Mouse (Mus musculus): ENCODE results near the gene Hcfc2. TPM values are rescaled to one million over a fixed set of nuclear protein-coding genes. Genes with fewer than 3 reads are reported as not detected.

The Hcfc2 gene
- polyA plus RNA-seq, 1 experiment = 10.6 TPM

DNA sequence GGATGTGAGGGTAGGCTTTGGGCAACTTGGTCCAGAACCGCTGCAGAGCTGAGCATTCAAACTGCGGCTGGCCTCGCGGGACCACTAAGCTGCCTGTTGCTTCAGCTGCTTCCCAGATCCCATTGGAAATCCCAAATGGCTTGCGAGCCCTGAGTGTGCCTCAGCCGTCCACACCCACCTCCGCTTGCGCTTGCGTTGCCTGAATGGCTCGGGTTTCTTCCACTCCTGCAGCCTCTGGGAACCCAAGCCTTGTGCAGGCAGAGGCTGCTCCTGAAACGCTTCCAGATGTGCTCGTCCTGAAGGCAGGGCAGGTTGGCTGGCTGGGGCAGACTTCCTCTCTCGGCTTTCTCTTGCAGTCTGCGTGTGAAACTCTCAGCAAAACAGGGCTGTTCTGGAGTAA is 5.5 kb upstream of the Hcfc2 start, which contains the start of gene Glt8d2:
TSS of gene Glt8d2 (minus strand) at position 157 of the 400 bp plus-strand sequence.
- WGBS = 11% methylated on average over 14 of the region's 14 CpGs

DNA sequence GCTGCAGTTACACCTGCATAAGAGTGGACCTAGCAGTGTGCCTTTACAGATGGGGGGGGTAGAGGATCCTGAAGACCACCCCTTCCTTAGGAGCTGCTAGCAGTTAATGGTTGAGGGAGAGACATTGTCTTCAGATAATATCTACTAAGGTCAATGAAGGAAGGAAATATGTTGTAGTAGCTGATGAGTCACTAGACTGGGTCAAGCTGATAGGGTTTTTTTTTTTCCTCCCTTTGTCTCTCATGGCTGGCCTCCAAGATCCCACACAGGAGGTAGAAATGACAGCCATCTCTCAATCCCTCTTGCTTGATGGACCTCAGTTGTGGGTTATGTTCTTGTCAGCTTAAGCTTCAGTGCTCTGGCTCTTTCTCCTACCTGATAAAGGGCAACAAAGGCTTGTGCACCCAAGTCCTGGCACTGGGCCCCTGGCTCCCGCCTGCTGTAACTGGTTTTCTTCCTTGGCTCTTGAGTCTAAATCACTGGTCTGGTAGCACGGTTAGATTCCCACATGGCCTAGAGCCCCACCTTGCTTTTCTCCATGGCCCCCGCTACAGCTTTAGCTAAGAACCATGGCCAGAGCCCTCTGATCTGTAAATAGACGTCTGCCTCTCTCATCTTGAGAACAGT is 606 bp downstream of the Hcfc2 start:
- 34% methylated on average over 4 of the region's 4 CpGs for WGBS
- H3K4me3 ChIP-seq (replicated peaks; ENCODE audit: control insufficient read depth, low read depth, low read length) = no peak overlapping the region
- TF ChIP-seq CTCF (IDR thresholded peaks at IDR 0.05; ENCODE audit: control insufficient read depth, insufficient read depth, low read length) (no peak), POLR2A (IDR thresholded peaks at IDR 0.05; ENCODE audit: borderline replicate concordance, control insufficient read depth, low read depth, low read length) (no peak)
- H3K4me1 ChIP-seq (ENCODE audit: control insufficient read depth, insufficient read depth, low read length) = peaks cover 5% of the 10 kb centered on the region; the same call in 1 of the 2 replicates
- H3K27ac ChIP-seq (ENCODE audit: control insufficient read depth, insufficient read depth, low read depth, low read length, poor library complexity) = peak overlapping the region; percentile 30

More for the DNA sequence above, 5.5 kb upstream of the Hcfc2 start, which contains the start of gene Glt8d2:
- TF ChIP-seq CTCF (IDR thresholded peaks at IDR 0.05; ENCODE audit: control insufficient read depth, insufficient read depth, low read length) = no peak
- no peak for TF ChIP-seq POLR2A (IDR thresholded peaks at IDR 0.05; ENCODE audit: borderline replicate concordance, control insufficient read depth, low read depth, low read length)
- no peak within 1 kb of the TSS for H3K27ac ChIP-seq (ENCODE audit: control insufficient read depth, insufficient read depth, low read depth, low read length, poor library complexity)
- H3K4me3 ChIP-seq (replicated peaks; ENCODE audit: control insufficient read depth, low read depth, low read length) = no peak within 1 kb of the TSS
- H3K4me1 ChIP-seq (ENCODE audit: control insufficient read depth, insufficient read depth, low read length) = no peaks in the 10 kb centered on the region; the same call in 1 of the 2 replicates

DNA sequence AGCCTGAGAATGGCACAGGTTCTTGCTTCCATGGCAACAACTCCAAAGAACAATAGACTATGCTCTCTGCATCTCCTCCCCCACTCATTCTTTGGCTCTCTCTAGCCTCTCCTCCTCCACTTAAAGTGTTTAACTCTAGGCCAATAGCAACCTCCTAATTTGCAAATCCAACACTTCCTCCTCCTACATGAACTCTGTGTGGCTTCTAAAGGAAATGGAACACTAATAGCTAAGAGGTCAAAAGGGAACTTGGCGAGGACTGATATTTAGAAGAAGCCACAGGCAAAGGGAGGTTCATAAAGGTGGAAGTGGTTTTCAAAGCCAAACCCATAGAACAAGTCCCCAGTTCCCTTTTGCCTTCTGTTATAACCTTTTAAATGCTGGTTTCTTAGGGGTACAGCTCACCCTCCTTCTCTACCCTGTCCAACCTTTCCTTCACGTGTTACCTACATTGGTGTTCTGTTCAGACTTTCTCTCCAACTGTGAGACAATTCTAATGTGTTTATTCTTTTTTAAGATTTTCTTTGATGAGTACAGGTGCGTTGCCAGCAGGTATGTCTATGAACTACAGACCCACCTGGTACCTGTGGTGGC is 1.4 kb downstream of the Hcfc2 start:
- WGBS = 19% methylated on average over 3 of the region's 3 CpGs
- no peak overlapping the region for H3K4me3 ChIP-seq (replicated peaks; ENCODE audit: control insufficient read depth, low read depth, low read length)
- no peak for TF ChIP-seq CTCF (IDR thresholded peaks at IDR 0.05; ENCODE audit: control insufficient read depth, insufficient read depth, low read length)
- no peak for TF ChIP-seq POLR2A (IDR thresholded peaks at IDR 0.05; ENCODE audit: borderline replicate concordance, control insufficient read depth, low read depth, low read length)
- peak overlapping the region; percentile 30; the same call in 1 of the 2 replicates for H3K27ac ChIP-seq (ENCODE audit: control insufficient read depth, insufficient read depth, low read depth, low read length, poor library complexity)
- H3K4me1 ChIP-seq (ENCODE audit: control insufficient read depth, insufficient read depth, low read length) = peaks cover 5% of the 10 kb centered on the region; the same call in 1 of the 2 replicates

DNA sequence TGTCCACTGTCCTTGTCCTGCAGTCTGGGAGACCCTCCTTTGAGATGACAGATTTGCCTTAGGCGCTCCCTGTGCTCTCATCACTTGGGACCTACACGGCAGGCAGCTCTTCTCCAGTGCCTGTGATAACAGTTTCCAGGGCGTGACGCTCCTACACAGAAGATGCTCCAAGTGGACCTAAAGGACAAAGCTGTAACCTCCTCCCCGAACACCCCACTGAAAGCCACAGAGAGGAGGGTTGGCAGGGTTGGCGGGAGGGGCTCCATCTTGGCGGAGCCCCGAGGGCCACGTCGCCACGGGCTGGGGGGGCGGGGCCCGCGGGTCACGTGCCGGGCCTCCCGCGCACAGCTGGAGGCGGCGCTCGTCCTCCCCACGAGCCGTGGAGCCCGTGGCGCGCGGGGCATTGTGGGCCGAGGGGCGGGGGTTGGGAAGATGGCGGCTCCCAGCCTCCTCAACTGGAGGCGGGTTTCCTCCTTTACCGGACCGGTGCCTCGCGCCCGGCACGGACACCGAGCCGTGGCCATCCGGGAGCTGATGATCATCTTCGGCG is 2.8 kb downstream of the Hcfc2 start:
- peak; percentile 58; the same call in 1 of the 2 replicates for TF ChIP-seq POLR2A (IDR thresholded peaks at IDR 0.05; ENCODE audit: borderline replicate concordance, control insufficient read depth, low read depth, low read length)
- no peak; the same call in 1 of the 2 replicates for TF ChIP-seq CTCF (IDR thresholded peaks at IDR 0.05; ENCODE audit: control insufficient read depth, insufficient read depth, low read length)
- under 1% methylated on average over 42 of the region's 42 CpGs for WGBS
- peaks cover 5% of the 10 kb centered on the region; the same call in 1 of the 2 replicates for H3K4me1 ChIP-seq (ENCODE audit: control insufficient read depth, insufficient read depth, low read length)
- H3K27ac ChIP-seq (ENCODE audit: control insufficient read depth, insufficient read depth, low read depth, low read length, poor library complexity) = peak overlapping the region; percentile 89
- H3K4me3 ChIP-seq (replicated peaks; ENCODE audit: control insufficient read depth, low read depth, low read length) = peak overlapping the region; percentile 100

DNA sequence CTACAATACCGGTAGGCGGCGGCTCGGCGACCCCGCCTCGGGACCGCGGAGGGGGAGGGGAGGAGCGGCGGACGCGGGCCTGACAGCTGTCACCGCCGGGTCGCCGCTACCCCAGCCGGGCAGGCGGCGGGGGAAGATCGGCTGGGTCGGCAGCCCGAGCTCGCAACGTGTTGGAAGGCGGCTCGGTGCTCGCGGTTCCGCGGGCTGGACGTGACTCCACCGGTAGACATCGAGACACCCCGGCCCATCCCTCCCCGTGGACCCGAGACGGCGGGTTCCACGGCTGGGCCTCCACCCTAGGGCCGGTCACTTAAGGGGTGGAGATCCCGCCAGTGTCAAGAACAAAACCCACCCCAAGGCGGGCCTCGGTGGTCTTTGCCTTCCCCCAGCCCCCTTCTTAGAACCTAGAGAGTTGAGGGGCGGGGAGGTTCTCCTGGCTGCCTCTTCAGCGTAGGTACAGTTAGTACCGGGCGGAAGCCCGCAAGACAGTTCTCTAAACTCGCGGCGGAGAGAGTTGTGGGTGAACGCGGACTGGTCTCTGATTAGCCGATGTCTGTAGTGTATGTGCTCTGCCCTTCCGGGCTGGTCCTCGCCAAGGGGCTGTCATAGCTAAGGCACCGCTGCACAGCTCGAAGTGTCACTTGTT is 3.5 kb downstream of the Hcfc2 start:
- peaks cover 5% of the 10 kb centered on the region; the same call in 1 of the 2 replicates for H3K4me1 ChIP-seq (ENCODE audit: control insufficient read depth, insufficient read depth, low read length)
- peak overlapping the region; percentile 89 for H3K27ac ChIP-seq (ENCODE audit: control insufficient read depth, insufficient read depth, low read depth, low read length, poor library complexity)

DNA sequence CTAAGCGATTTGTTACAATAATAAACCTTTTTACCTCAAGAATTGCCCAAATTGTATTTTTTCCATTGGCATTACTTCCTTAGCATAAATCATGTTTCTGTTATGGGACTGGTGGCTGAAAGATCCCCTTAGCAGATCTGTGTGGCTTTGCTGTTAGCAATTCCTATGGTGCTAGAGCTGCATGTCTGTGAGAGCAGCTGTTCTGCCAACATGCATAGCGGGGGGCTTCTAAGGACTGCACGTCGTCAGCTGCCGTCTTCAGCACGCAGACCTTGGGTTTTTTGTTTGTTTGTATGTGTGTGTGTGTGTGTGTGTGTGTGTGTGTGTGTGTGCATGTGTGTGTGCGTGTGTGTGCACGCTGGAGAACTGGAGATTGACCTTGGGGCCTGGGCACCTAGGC is 45.4 kb downstream of the Hcfc2 start:
- H3K27ac ChIP-seq (ENCODE audit: control insufficient read depth, insufficient read depth, low read depth, low read length, poor library complexity) = no peak overlapping the region
- 93% methylated on average over 8 of the region's 8 CpGs for WGBS

More for the DNA sequence above, 3.5 kb downstream of the Hcfc2 start:
- WGBS = under 1% methylated on average over 56 of the region's 59 CpGs
- H3K4me3 ChIP-seq (replicated peaks; ENCODE audit: control insufficient read depth, low read depth, low read length) = peak overlapping the region; percentile 100
- TF ChIP-seq POLR2A (IDR thresholded peaks at IDR 0.05; ENCODE audit: borderline replicate concordance, control insufficient read depth, low read depth, low read length) (no peak), CTCF (IDR thresholded peaks at IDR 0.05; ENCODE audit: control insufficient read depth, insufficient read depth, low read length) (no peak)

DNA sequence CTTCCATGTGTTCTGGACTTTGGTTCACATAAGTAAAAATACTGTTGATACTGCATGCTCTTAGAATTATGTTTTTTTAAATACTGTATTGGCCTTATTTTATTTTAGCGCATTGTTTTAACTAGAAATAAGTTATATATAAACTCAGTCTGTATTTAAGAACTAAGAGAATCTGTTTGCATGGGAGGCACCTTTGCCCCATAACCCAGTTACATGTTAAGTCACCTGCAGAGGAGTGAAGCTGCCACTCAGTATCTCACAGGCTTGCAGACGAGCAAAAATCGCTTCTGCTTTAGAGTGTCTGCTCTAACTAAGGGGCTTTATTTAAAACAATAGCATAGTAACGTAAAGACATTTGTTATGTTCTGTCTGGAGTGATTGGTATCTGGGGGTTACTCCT is 45.9 kb downstream of the Hcfc2 start:
- H3K4me1 ChIP-seq (ENCODE audit: control insufficient read depth, insufficient read depth, low read length) = no peaks in the 10 kb centered on the region
- TF ChIP-seq CTCF (IDR thresholded peaks at IDR 0.05; ENCODE audit: control insufficient read depth, insufficient read depth, low read length) (no peak), POLR2A (IDR thresholded peaks at IDR 0.05; ENCODE audit: borderline replicate concordance, control insufficient read depth, low read depth, low read length) (no peak)
- no peak overlapping the region for H3K4me3 ChIP-seq (replicated peaks; ENCODE audit: control insufficient read depth, low read depth, low read length)
- WGBS = 90% methylated on average over 4 of the region's 4 CpGs
- no peak overlapping the region for H3K27ac ChIP-seq (ENCODE audit: control insufficient read depth, insufficient read depth, low read depth, low read length, poor library complexity)

More for the DNA sequence above, 45.4 kb downstream of the Hcfc2 start:
- Histone ChIP-seq H3K4me1 (ENCODE audit: control insufficient read depth, insufficient read depth, low read length) (no peaks in the 10 kb centered on the region), H3K4me3 (replicated peaks; ENCODE audit: control insufficient read depth, low read depth, low read length) (no peak overlapping the region)
- no peak for TF ChIP-seq CTCF (IDR thresholded peaks at IDR 0.05; ENCODE audit: control insufficient read depth, insufficient read depth, low read length)
- no peak for TF ChIP-seq POLR2A (IDR thresholded peaks at IDR 0.05; ENCODE audit: borderline replicate concordance, control insufficient read depth, low read depth, low read length)

DNA sequence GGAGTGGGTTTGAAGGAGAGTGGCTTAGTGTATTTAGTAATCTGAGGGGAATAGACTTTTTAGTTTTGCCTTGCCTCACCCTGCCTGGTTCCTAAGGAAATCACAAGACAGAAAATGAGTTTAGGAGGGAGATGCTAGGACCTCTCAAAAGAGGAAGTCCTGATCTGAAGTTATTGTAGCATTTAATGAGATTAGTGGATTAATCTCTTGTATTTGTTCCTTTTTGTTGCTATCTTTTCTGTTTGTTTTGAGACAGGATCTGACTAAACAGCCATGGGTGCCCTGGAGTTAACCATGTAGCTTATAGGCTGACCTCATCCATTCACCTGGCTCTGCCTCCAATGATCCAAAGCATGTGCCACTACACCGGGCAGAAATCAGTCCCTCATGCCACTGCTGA is 46.6 kb downstream of the Hcfc2 start:
- no peak overlapping the region for H3K27ac ChIP-seq (ENCODE audit: control insufficient read depth, insufficient read depth, low read depth, low read length, poor library complexity)
- TF ChIP-seq POLR2A (IDR thresholded peaks at IDR 0.05; ENCODE audit: borderline replicate concordance, control insufficient read depth, low read depth, low read length) (no peak), CTCF (IDR thresholded peaks at IDR 0.05; ENCODE audit: control insufficient read depth, insufficient read depth, low read length) (no peak)
- H3K4me3 ChIP-seq (replicated peaks; ENCODE audit: control insufficient read depth, low read depth, low read length) = no peak overlapping the region
- no peaks in the 10 kb centered on the region for H3K4me1 ChIP-seq (ENCODE audit: control insufficient read depth, insufficient read depth, low read length)
- WGBS = 93% methylated on average over 1 of the region's 1 CpGs
